Mouse (Mus musculus): ENCODE measurements around the gene Zfp326. TPM values are rescaled to one million over a fixed set of nuclear protein-coding genes. Genes with fewer than 3 reads are reported as not detected.

Gene Zfp326
- polyA plus RNA-seq, 1 experiment from 2014 or later: 55.9 TPM

- no peaks in the 10 kb centered on the region for H3K36me3 ChIP-seq (replicated peaks)
- no peak overlapping the region for H3K4me3 ChIP-seq
- WGBS: 91% methylated on average over 3 of the region's 3 CpGs
- no peaks in the 10 kb centered on the region for H3K9me3 ChIP-seq
- peaks cover 16% of the 10 kb centered on the region; the same call in 1 of the 2 replicates for H3K27me3 ChIP-seq (ENCODE audit: poor library complexity, severe bottlenecking)
- peaks cover 22% of the 10 kb centered on the region for H3K4me1 ChIP-seq
- H3K27ac ChIP-seq: no peak overlapping the region
- DNase-seq (ENCODE audit: extremely low spot score, low spot score): no peak
Measured at GRCm38 (mm10) chr5:105871140-105871539, 5.2 kb upstream of the Zfp326 start.

GRCm38 (mm10) chr5:105872176-105872575 lies 4.2 kb upstream of the Zfp326 start:
- Histone ChIP-seq H3K9me3 (no peaks in the 10 kb centered on the region), H3K27me3 (ENCODE audit: poor library complexity, severe bottlenecking) (peaks cover 16% of the 10 kb centered on the region; the same call in 1 of the 2 replicates), H3K4me1 (peaks cover 22% of the 10 kb centered on the region), H3K4me3 (no peak overlapping the region), H3K36me3 (replicated peaks) (no peaks in the 10 kb centered on the region), H3K27ac (no peak overlapping the region)
- WGBS: 85% methylated on average over 8 of the region's 8 CpGs
- DNase-seq (ENCODE audit: extremely low spot score, low spot score): no peak

GRCm38 (mm10) chr5:105872916-105873315 lies 3.4 kb upstream of the Zfp326 start:
- Histone ChIP-seq H3K27ac (no peak overlapping the region), H3K9me3 (no peaks in the 10 kb centered on the region), H3K4me3 (no peak overlapping the region), H3K27me3 (ENCODE audit: poor library complexity, severe bottlenecking) (peaks cover 16% of the 10 kb centered on the region; the same call in 1 of the 2 replicates), H3K36me3 (replicated peaks) (no peaks in the 10 kb centered on the region), H3K4me1 (peaks cover 20% of the 10 kb centered on the region)
- DNase-seq (ENCODE audit: extremely low spot score, low spot score): no peak
- 77% methylated on average over 7 of the region's 7 CpGs for WGBS

- Histone ChIP-seq H3K36me3 (replicated peaks) (no peaks in the 10 kb centered on the region), H3K4me1 (peaks cover 22% of the 10 kb centered on the region), H3K4me3 (no peak overlapping the region), H3K27ac (no peak overlapping the region), H3K9me3 (no peaks in the 10 kb centered on the region), H3K27me3 (ENCODE audit: poor library complexity, severe bottlenecking) (peaks cover 16% of the 10 kb centered on the region; the same call in 1 of the 2 replicates)
- no peak for DNase-seq (ENCODE audit: extremely low spot score, low spot score)
- WGBS: 85% methylated on average over 3 of the region's 3 CpGs
Measured at GRCm38 (mm10) chr5:105873774-105874173, 2.6 kb upstream of the Zfp326 start.

- 94% methylated on average over 11 of the region's 11 CpGs for WGBS
- no peaks in the 10 kb centered on the region for H3K9me3 ChIP-seq
- peaks cover 16% of the 10 kb centered on the region; the same call in 1 of the 2 replicates for H3K27me3 ChIP-seq (ENCODE audit: poor library complexity, severe bottlenecking)
- no peak for DNase-seq (ENCODE audit: extremely low spot score, low spot score)
- H3K4me1 ChIP-seq: peaks cover 30% of the 10 kb centered on the region
- H3K27ac ChIP-seq: no peak overlapping the region
- H3K36me3 ChIP-seq (replicated peaks): peaks cover 4% of the 10 kb centered on the region; the same call in 1 of the 2 replicates
- no peak overlapping the region for H3K4me3 ChIP-seq
Measured at GRCm38 (mm10) chr5:105874476-105874875, 1.9 kb upstream of the Zfp326 start.

- Histone ChIP-seq H3K27me3 (ENCODE audit: poor library complexity, severe bottlenecking) (peaks cover 16% of the 10 kb centered on the region; the same call in 1 of the 2 replicates), H3K36me3 (replicated peaks) (peaks cover 30% of the 10 kb centered on the region), H3K4me3 (peak overlapping the region; percentile 99), H3K9me3 (no peaks in the 10 kb centered on the region), H3K4me1 (peaks cover 36% of the 10 kb centered on the region), H3K27ac (peak overlapping the region; percentile 100)
- 2% methylated on average over 46 of the region's 46 CpGs for WGBS
- DNase-seq (ENCODE audit: extremely low spot score, low spot score): no peak
Measured at GRCm38 (mm10) chr5:105876925-105877774, 785 bp downstream of the Zfp326 start.

- H3K27ac ChIP-seq: no peak overlapping the region
- DNase-seq (ENCODE audit: extremely low spot score, low spot score): no peak
- no peaks in the 10 kb centered on the region for H3K4me1 ChIP-seq
- WGBS: 96% methylated on average over 4 of the region's 4 CpGs
- H3K27me3 ChIP-seq (ENCODE audit: poor library complexity, severe bottlenecking): no peaks in the 10 kb centered on the region
- peaks cover 90% of the 10 kb centered on the region for H3K36me3 ChIP-seq (replicated peaks)
- H3K9me3 ChIP-seq: no peaks in the 10 kb centered on the region
- H3K4me3 ChIP-seq: no peak overlapping the region
Measured at GRCm38 (mm10) chr5:105887317-105887716, 11.0 kb downstream of the Zfp326 start.

GRCm38 (mm10) chr5:105898161-105898560 lies 21.8 kb downstream of the Zfp326 start:
- H3K27me3 ChIP-seq (ENCODE audit: poor library complexity, severe bottlenecking): no peaks in the 10 kb centered on the region
- no peaks in the 10 kb centered on the region for H3K4me1 ChIP-seq
- peaks cover 2% of the 10 kb centered on the region; the same call in 1 of the 2 replicates for H3K9me3 ChIP-seq
- DNase-seq (ENCODE audit: extremely low spot score, low spot score): no peak
- peaks cover 85% of the 10 kb centered on the region for H3K36me3 ChIP-seq (replicated peaks)
- H3K4me3 ChIP-seq: no peak overlapping the region
- 91% methylated on average over 4 of the region's 4 CpGs for WGBS
- no peak overlapping the region for H3K27ac ChIP-seq

GRCm38 (mm10) chr5:105909209-105909608 lies 32.8 kb downstream of the Zfp326 start:
- Histone ChIP-seq H3K27ac (no peak overlapping the region), H3K9me3 (no peaks in the 10 kb centered on the region), H3K4me1 (no peaks in the 10 kb centered on the region), H3K27me3 (ENCODE audit: poor library complexity, severe bottlenecking) (no peaks in the 10 kb centered on the region), H3K4me3 (no peak overlapping the region), H3K36me3 (replicated peaks) (peaks cover 96% of the 10 kb centered on the region)
- WGBS: 86% methylated on average over 5 of the region's 5 CpGs
- DNase-seq (ENCODE audit: extremely low spot score, low spot score): no peak

GRCm38 (mm10) chr5:105909671-105910070 lies 33.3 kb downstream of the Zfp326 start:
- WGBS: 92% methylated on average over 3 of the region's 3 CpGs
- Histone ChIP-seq H3K4me3 (no peak overlapping the region), H3K27ac (no peak overlapping the region), H3K36me3 (replicated peaks) (peaks cover 96% of the 10 kb centered on the region), H3K4me1 (no peaks in the 10 kb centered on the region), H3K9me3 (no peaks in the 10 kb centered on the region), H3K27me3 (ENCODE audit: poor library complexity, severe bottlenecking) (no peaks in the 10 kb centered on the region)
- no peak for DNase-seq (ENCODE audit: extremely low spot score, low spot score)

- Histone ChIP-seq H3K27ac (no peak overlapping the region), H3K4me3 (no peak overlapping the region), H3K9me3 (no peaks in the 10 kb centered on the region), H3K36me3 (replicated peaks) (peaks cover 99% of the 10 kb centered on the region), H3K4me1 (no peaks in the 10 kb centered on the region), H3K27me3 (ENCODE audit: poor library complexity, severe bottlenecking) (no peaks in the 10 kb centered on the region)
- 90% methylated on average over 5 of the region's 5 CpGs for WGBS
- DNase-seq (ENCODE audit: extremely low spot score, low spot score): no peak
Measured at GRCm38 (mm10) chr5:105911498-105911897, 35.1 kb downstream of the Zfp326 start.

- 97% methylated on average over 3 of the region's 3 CpGs for WGBS
- Histone ChIP-seq H3K4me3 (no peak overlapping the region), H3K9me3 (no peaks in the 10 kb centered on the region; the same call in 1 of the 2 replicates), H3K4me1 (no peaks in the 10 kb centered on the region), H3K27me3 (ENCODE audit: poor library complexity, severe bottlenecking) (no peaks in the 10 kb centered on the region), H3K27ac (no peak overlapping the region), H3K36me3 (replicated peaks) (peaks cover 88% of the 10 kb centered on the region)
- DNase-seq (ENCODE audit: extremely low spot score, low spot score): no peak
Measured at GRCm38 (mm10) chr5:105917398-105917797, 41.0 kb downstream of the Zfp326 start.

GRCm38 (mm10) chr5:105918289-105918688 lies 41.9 kb downstream of the Zfp326 start:
- Histone ChIP-seq H3K4me1 (no peaks in the 10 kb centered on the region), H3K4me3 (no peak overlapping the region), H3K36me3 (replicated peaks) (peaks cover 84% of the 10 kb centered on the region), H3K27me3 (ENCODE audit: poor library complexity, severe bottlenecking) (no peaks in the 10 kb centered on the region), H3K27ac (no peak overlapping the region), H3K9me3 (no peaks in the 10 kb centered on the region; the same call in 1 of the 2 replicates)
- WGBS: 89% methylated on average over 6 of the region's 6 CpGs
- peak; percentile 28 for DNase-seq (ENCODE audit: extremely low spot score, low spot score)
